Mouse (Mus musculus): ENCODE results near the gene Clca3a1. TPM values are rescaled to one million over a fixed set of nuclear protein-coding genes. Genes with fewer than 3 reads are reported as not detected.

Clca3a1 gene
- polyA plus RNA-seq, 1 experiment from 2014 or later: 3.4 TPM

DNA sequence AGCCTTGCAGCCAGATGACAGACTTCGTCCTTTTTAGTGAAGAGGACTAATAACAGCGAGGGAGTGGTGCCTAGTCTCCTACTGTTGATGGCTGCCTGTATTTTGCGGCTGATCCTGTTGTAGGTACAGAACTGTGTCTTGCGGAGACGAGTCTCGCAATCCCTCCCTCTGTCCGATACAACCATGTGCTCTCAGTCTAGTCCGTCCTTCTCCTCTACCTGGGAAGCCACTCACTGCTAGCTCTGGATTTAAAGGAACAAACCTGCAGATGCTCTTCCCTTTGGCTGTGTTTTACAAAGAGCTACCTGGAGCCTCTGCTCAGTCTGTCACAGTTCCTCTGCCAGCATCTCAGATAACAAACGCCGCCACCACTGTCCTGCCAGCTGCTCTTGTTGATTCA is 66.7 kb downstream of the Clca3a1 start:
- Histone ChIP-seq H3K9ac (no peak overlapping the region), H3K4me2 (no peak overlapping the region), H3K27me3 (no peaks in the 10 kb centered on the region), H3K36me3 (peaks cover 54% of the 10 kb centered on the region), H3K4me1 (peaks cover 9% of the 10 kb centered on the region; the same call in 1 of the 2 replicates), H3K27ac (no peak overlapping the region), H3K9me3 (no peaks in the 10 kb centered on the region), H3K4me3 (no peak overlapping the region)
- 89% methylated on average over 10 of the region's 10 CpGs for WGBS
- no peak for ATAC-seq (ENCODE audit: borderline replicate concordance, extremely low read depth, low FRiP score, low TSS enrichment)

DNA sequence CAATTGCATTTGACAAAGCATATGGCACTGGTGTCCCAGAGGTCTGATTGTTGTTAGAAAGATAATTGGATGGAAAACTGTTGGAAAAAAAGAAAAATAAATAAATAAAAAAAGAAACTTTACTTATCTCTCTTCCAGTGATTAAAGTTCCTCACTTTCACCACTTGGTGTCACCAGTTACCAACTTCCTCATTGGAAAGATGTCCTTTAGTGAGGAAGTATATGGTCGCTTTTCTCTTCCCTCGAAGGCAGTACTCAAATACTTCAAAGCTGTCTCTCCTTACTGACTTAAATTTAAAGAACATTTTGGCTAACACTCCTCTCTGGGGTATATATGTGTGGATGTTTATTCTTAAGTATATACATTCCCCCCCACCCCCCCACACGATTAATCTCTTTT is 68.7 kb downstream of the Clca3a1 start:
- 35% methylated on average over 3 of the region's 3 CpGs for WGBS
- no peak overlapping the region for H3K4me3 ChIP-seq
- no peak overlapping the region for H3K9ac ChIP-seq
- no peaks in the 10 kb centered on the region for H3K27me3 ChIP-seq
- no peak overlapping the region for H3K27ac ChIP-seq
- peaks cover 55% of the 10 kb centered on the region for H3K36me3 ChIP-seq
- no peaks in the 10 kb centered on the region for H3K9me3 ChIP-seq
- no peak for ATAC-seq (ENCODE audit: borderline replicate concordance, extremely low read depth, low FRiP score, low TSS enrichment)
- peaks cover 10% of the 10 kb centered on the region; the same call in 1 of the 2 replicates for H3K4me1 ChIP-seq
- no peak overlapping the region for H3K4me2 ChIP-seq

DNA sequence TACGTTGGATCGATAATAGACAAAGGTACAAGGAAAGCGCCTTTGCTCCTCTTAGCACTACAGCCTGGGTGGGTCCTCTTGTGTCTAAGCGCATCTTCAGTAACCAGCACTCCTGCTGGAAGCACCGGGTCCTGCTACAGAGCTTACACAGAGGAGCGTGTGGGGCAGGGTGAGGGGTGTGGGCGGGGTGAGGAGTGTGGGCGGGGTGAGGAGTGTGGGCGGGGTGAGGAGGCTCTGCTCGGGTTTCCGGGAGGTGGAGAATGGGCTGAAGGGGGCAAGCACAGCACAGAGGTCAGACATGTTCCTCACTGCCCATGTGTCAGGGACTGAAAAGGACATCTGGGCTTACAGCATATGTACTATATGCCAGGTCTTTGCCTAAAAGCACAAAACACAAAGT is 71.5 kb downstream of the Clca3a1 start:
- WGBS: 22% methylated on average over 11 of the region's 11 CpGs

DNA sequence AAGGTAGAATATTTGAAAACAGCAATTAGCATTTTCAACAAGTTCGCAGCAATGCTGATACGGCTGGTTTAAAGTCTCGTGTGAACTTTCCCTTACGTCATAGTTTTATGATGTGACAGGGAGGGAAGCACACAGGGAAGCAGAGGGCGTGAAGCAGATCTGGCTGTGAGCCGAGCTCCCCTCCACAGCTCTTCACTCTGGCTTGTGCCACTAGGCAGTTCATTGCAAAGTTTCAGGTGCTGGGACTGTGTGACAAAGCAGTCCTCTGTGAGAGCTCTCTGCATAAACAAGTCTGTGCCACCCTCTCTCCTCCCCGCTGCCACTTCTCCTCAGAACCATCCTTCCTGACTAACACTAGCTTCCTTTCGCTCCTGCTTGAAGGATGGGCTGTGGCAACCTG is 72.5 kb downstream of the Clca3a1 start:
- ATAC-seq (ENCODE audit: borderline replicate concordance, extremely low read depth, low FRiP score, low TSS enrichment): no peak
- peaks cover 10% of the 10 kb centered on the region; the same call in 1 of the 2 replicates for H3K4me1 ChIP-seq
- H3K9ac ChIP-seq: no peak overlapping the region
- H3K9me3 ChIP-seq: no peaks in the 10 kb centered on the region
- no peak overlapping the region for H3K4me2 ChIP-seq
- H3K27ac ChIP-seq: no peak overlapping the region
- no peak overlapping the region for H3K4me3 ChIP-seq
- peaks cover 28% of the 10 kb centered on the region; the same call in 1 of the 2 replicates for H3K36me3 ChIP-seq
- 68% methylated on average over 8 of the region's 8 CpGs for WGBS
- no peaks in the 10 kb centered on the region for H3K27me3 ChIP-seq

More for the DNA sequence above, 71.5 kb downstream of the Clca3a1 start:
- H3K4me1 ChIP-seq: peaks cover 10% of the 10 kb centered on the region; the same call in 1 of the 2 replicates
- no peak overlapping the region for H3K4me2 ChIP-seq
- H3K9me3 ChIP-seq: no peaks in the 10 kb centered on the region
- no peak overlapping the region for H3K27ac ChIP-seq
- no peak overlapping the region for H3K4me3 ChIP-seq
- peaks cover 37% of the 10 kb centered on the region for H3K36me3 ChIP-seq
- ATAC-seq (ENCODE audit: borderline replicate concordance, extremely low read depth, low FRiP score, low TSS enrichment): peak; percentile 88
- H3K9ac ChIP-seq: no peak overlapping the region
- no peaks in the 10 kb centered on the region for H3K27me3 ChIP-seq

DNA sequence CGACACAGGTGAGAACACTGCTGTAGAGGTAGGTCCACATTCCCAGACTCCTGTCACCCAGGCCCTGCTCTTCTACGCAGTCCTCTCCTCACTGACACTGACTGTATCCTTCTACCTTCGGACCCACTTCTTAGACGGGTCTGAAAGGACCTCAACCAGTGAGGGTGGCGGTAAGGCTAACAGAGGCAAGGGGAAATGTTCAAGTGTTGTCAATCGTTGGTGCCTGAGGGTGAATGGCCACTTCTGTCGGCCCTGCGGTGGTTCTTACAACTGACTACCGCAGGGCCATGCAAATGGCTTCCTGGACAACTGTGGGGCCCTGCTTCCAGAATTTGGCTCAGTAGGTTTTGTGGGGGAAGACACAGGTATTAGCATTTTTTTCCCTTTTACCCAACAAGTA is 73.2 kb downstream of the Clca3a1 start:
- H3K36me3 ChIP-seq: peaks cover 22% of the 10 kb centered on the region; the same call in 1 of the 2 replicates
- ATAC-seq (ENCODE audit: borderline replicate concordance, extremely low read depth, low FRiP score, low TSS enrichment): no peak

DNA sequence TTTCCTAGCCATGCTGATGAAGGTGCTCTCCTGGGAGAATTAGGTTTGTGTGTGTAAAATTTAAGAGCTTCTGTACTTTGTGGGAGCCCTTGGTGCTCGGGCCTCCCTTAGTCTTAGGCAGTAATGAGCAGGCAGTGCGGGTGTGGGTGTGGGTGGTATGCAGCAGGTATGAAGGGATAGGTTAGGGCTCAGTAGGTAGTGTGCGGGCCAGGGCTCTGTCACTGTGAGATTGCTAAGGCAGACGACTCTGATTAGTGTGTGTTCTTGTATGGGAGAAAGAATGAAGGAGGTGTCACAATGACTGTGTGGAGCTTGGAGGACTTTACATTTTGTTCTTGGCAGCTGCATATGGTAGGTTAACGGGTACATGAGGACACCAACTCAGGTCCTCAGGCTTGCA is 74.6 kb downstream of the Clca3a1 start:
- Histone ChIP-seq H3K36me3 (peaks cover 19% of the 10 kb centered on the region; the same call in 1 of the 2 replicates), H3K9ac (no peak overlapping the region), H3K4me1 (peaks cover 10% of the 10 kb centered on the region; the same call in 1 of the 2 replicates), H3K4me3 (no peak overlapping the region), H3K27ac (no peak overlapping the region), H3K27me3 (no peaks in the 10 kb centered on the region), H3K4me2 (no peak overlapping the region), H3K9me3 (no peaks in the 10 kb centered on the region)
- ATAC-seq (ENCODE audit: borderline replicate concordance, extremely low read depth, low FRiP score, low TSS enrichment): no peak
- 84% methylated on average over 5 of the region's 5 CpGs for WGBS

More for the DNA sequence above, 73.2 kb downstream of the Clca3a1 start:
- Histone ChIP-seq H3K4me3 (no peak overlapping the region), H3K9ac (no peak overlapping the region), H3K4me2 (no peak overlapping the region), H3K9me3 (no peaks in the 10 kb centered on the region), H3K4me1 (peaks cover 10% of the 10 kb centered on the region; the same call in 1 of the 2 replicates), H3K27me3 (no peaks in the 10 kb centered on the region), H3K27ac (no peak overlapping the region)
- 82% methylated on average over 9 of the region's 9 CpGs for WGBS

DNA sequence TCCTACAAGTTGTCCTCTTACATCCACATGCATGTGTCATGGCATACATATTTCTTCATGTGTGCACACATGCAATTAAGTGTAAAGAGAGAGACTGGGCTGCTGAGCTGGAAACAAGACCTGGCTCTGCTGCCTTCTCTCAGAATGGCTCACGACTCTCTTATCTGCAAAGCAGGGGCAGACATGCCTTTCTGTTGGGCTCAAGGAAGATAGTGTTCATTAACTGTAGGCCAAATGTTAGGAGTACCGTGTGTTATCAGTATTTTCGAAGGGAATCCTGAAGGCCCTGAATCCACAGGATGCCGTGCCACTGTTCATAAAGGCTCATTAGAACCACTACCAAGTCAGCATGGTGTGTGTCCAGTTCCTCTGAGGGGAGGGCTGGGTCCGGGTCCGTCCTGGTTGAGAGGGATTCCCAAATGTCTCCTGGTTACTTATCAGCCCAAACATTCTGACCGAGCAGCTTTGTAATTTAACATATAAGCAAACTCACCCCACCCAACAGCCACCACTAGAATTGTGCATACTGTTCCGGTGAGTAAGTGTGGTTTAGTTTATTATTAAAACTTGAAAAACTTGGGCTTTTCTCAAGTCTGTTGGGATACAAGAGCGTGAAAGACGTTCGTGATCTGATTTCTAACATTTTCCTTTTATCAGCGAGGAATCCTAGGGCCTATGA is 77.5 kb downstream of the Clca3a1 start:
- no peak overlapping the region for H3K4me2 ChIP-seq
- H3K36me3 ChIP-seq: peaks cover 12% of the 10 kb centered on the region; the same call in 1 of the 2 replicates
- 83% methylated on average over 12 of the region's 12 CpGs for WGBS
- no peaks in the 10 kb centered on the region for H3K4me1 ChIP-seq
- no peaks in the 10 kb centered on the region for H3K9me3 ChIP-seq
- ATAC-seq (ENCODE audit: borderline replicate concordance, extremely low read depth, low FRiP score, low TSS enrichment): no peak
- no peak overlapping the region for H3K27ac ChIP-seq
- H3K27me3 ChIP-seq: no peaks in the 10 kb centered on the region
- H3K9ac ChIP-seq: no peak overlapping the region
- H3K4me3 ChIP-seq: no peak overlapping the region

DNA sequence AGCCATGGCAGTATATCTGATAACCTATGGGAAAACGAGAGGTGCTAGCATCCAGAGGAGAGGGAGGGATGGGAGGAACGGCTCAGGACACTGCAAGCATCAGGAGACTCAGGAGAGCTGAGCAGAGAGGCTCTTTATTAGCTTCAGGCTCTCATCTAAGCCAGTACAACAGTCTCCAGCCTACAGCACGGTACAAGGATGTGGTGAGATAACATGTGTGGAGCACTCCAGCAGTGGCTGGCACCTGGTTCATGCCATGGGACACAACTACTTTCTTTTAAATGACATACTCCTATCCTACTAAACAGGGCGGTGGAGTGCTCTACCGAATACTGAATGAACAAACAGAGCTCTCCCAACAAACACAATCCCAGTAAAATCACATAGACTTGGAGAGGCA is 79.2 kb downstream of the Clca3a1 start:
- Histone ChIP-seq H3K9me3 (no peaks in the 10 kb centered on the region), H3K4me1 (no peaks in the 10 kb centered on the region), H3K4me3 (no peak overlapping the region), H3K27me3 (no peaks in the 10 kb centered on the region), H3K4me2 (no peak overlapping the region), H3K9ac (no peak overlapping the region), H3K36me3 (0 out of 2 replicates have a peak, but pooled peaks cover 6% of the 10 kb centered on the region), H3K27ac (no peak overlapping the region)
- 68% methylated on average over 5 of the region's 5 CpGs for WGBS
- ATAC-seq (ENCODE audit: borderline replicate concordance, extremely low read depth, low FRiP score, low TSS enrichment): no peak

DNA sequence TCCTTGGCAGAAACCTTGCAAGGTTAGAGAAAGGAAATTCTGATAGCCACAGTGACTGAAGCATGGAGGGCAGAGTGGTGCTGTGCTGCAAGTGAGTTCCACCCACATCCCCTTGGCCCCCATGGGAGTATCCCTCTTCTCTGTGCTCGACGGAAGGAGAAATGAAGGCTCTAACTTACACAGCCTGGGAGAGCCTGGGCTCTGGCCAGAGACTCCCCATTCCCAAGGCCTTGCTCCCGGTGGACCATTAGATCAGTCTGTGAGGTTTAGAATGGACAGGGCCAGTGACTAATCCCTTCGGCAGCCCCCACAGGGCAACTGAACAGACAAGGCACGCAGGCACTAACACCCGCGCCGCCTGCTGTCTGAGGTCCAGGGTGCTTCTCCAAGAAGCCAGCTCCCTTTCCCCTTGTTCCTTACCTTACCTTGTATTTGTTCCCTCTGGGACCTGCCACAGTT is 81.0 kb downstream of the Clca3a1 start:
- no peaks in the 10 kb centered on the region for H3K9me3 ChIP-seq
- H3K9ac ChIP-seq: no peak overlapping the region
- WGBS: 87% methylated on average over 8 of the region's 8 CpGs

More for the DNA sequence above, 81.0 kb downstream of the Clca3a1 start:
- H3K27ac ChIP-seq: no peak overlapping the region
- no peak for ATAC-seq (ENCODE audit: borderline replicate concordance, extremely low read depth, low FRiP score, low TSS enrichment)
- H3K4me1 ChIP-seq: no peaks in the 10 kb centered on the region
- H3K4me3 ChIP-seq: no peak overlapping the region
- no peak overlapping the region for H3K4me2 ChIP-seq
- H3K27me3 ChIP-seq: no peaks in the 10 kb centered on the region
- no peaks in the 10 kb centered on the region for H3K36me3 ChIP-seq

Other genes with a start within 250 kb of the Clca3a1 start
- 10.8 and 11.7 TPM in 2 replicates for gene Hs2st1, start 190.8 kb downstream of the Clca3a1 start, polyA plus RNA-seq (2015; fragmentation: Nextera tagmentation; extraction: Ambion mirVana)
- 713 and 738 TPM in 2 replicates for gene Selenof, start 190.7 kb downstream of the Clca3a1 start, polyA plus RNA-seq (2015; fragmentation: Nextera tagmentation; extraction: Ambion mirVana)
- 110 and 115 TPM in 2 replicates for gene Sh3glb1, start 40.6 kb downstream of the Clca3a1 start, polyA plus RNA-seq (2015; fragmentation: Nextera tagmentation; extraction: Ambion mirVana)
- gene Clca3a2, start 58.5 kb upstream of the Clca3a1 start, polyA plus RNA-seq (2015; fragmentation: Nextera tagmentation; extraction: Ambion mirVana): 1.4 and 2.5 TPM in 2 replicates
- 0.15 and 0.20 TPM in 2 replicates for gene Clca3b, start 88.4 kb upstream of the Clca3a1 start, polyA plus RNA-seq (2015; fragmentation: Nextera tagmentation; extraction: Ambion mirVana)
- not detected in 2 replicates for gene Clca4b, start 171.6 kb upstream of the Clca3a1 start, polyA plus RNA-seq (2015; fragmentation: Nextera tagmentation; extraction: Ambion mirVana)
- not detected in 2 replicates for gene Clca4a, start 214.1 kb upstream of the Clca3a1 start, polyA plus RNA-seq (2015; fragmentation: Nextera tagmentation; extraction: Ambion mirVana)